Mouse (Mus musculus): Measurements from ENCODE around the gene Olfr1490. TPM values are rescaled to one million over a fixed set of nuclear protein-coding genes. Genes with fewer than 3 reads are reported as not detected.
"Not testable (repeated sequence)": the region's sequence is repeated elsewhere in the genome, so short reads cannot be mapped to it uniquely, and the experiment has no call there.

Olfr1490 gene
- polyA plus RNA-seq (2015; fragmentation: Nextera tagmentation; extraction: Ambion mirVana) = not detected in 2 replicates

DNA sequence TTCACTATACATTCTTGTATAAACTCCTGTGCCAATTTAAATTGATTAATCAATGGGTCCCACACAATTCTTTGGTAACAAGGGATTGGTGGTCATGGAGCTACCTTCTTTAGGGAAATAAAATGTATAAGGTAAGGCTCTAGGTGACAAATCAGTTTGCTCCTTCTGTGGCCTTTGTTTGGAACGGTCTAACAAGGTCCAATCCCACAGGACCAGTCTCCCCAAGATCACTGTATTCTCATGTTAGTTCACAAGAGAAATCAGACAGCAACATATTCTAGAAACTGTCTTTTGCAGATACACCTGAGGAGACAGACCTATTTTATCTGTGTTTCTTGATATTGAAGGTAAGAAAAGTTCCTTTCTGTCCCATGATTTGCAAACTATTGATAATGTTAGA lies at the start of gene Olfr1490:
TSS of gene Olfr1490 (plus strand) at position 301 of the 400 bp plus-strand sequence.
- WGBS = 57% methylated on average over 1 of the region's 1 CpGs
- ATAC-seq (ENCODE audit: low read depth) = no peak
- no peaks in the 10 kb centered on the region for H3K4me1 ChIP-seq (replicated peaks; ENCODE audit: control insufficient read depth, insufficient read depth, low read length)

GRCm38 (mm10) chr19:13617075-13617474 lies 33.8 kb upstream of the Olfr1490 start, which contains the start of gene Olfr1487:
Olfr1487 (plus strand) TSS chr19:13617375.
- not testable (repeated sequence) for H3K27me3 ChIP-seq (ENCODE audit: control insufficient read depth, insufficient read depth, low read depth, low read length); H3K4me1 ChIP-seq (replicated peaks; ENCODE audit: control insufficient read depth, insufficient read depth, low read length); H3K9me3 ChIP-seq (ENCODE audit: control insufficient read depth, low read length); H3K9ac ChIP-seq (ENCODE audit: low read length); ATAC-seq (ENCODE audit: low read depth); H3K27ac ChIP-seq (ENCODE audit: low read length); H3K4me2 ChIP-seq (ENCODE audit: low read depth, low read length); H3K36me3 ChIP-seq (ENCODE audit: control insufficient read depth, insufficient read depth, low read length); H3K4me3 ChIP-seq (ENCODE audit: low read length)
- WGBS = 84% methylated on average over 2 of the region's 2 CpGs

More for the DNA sequence above, at the start of gene Olfr1490:
- Histone ChIP-seq H3K4me3 (ENCODE audit: low read length) (no peak within 1 kb of the TSS), H3K9me3 (ENCODE audit: control insufficient read depth, low read length) (peaks cover 2% of the 10 kb centered on the region), H3K27me3 (ENCODE audit: control insufficient read depth, insufficient read depth, low read depth, low read length) (no peaks in the 10 kb centered on the region), H3K4me2 (ENCODE audit: low read depth, low read length) (no peak within 1 kb of the TSS), H3K36me3 (ENCODE audit: control insufficient read depth, insufficient read depth, low read length) (no peaks in the 10 kb centered on the region), H3K27ac (ENCODE audit: low read length) (no peak within 1 kb of the TSS), H3K9ac (ENCODE audit: low read length) (no peak within 1 kb of the TSS)

DNA sequence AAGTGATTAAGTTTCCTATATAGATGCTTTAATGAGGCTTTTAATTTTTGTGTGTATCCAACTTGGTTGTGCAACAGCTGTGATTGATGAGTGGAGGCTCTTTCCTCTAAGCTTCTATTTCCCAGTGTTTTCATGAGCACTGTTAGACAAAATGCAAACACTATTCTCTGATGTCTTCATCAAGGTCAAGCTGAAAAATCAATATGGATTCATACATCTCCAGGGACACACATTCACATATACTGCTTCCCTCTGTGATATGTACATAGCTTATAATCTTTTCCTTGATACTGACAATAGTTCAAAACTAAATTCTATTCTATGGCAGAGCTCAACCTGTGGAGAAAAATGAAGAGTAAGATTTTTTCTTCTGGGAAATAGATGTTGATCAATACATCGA lies 19.6 kb upstream of the Olfr1490 start, which contains the start of gene Olfr1489:
TSS of gene Olfr1489 (plus strand) at position 301 of the 400 bp plus-strand sequence.
- Histone ChIP-seq H3K4me3 (ENCODE audit: low read length) (no peak within 1 kb of the TSS), H3K4me2 (ENCODE audit: low read depth, low read length) (no peak within 1 kb of the TSS), H3K9ac (ENCODE audit: low read length) (no peak within 1 kb of the TSS), H3K27ac (ENCODE audit: low read length) (no peak within 1 kb of the TSS), H3K9me3 (ENCODE audit: control insufficient read depth, low read length) (no peaks in the 10 kb centered on the region), H3K4me1 (replicated peaks; ENCODE audit: control insufficient read depth, insufficient read depth, low read length) (no peaks in the 10 kb centered on the region), H3K36me3 (ENCODE audit: control insufficient read depth, insufficient read depth, low read length) (no peaks in the 10 kb centered on the region), H3K27me3 (ENCODE audit: control insufficient read depth, insufficient read depth, low read depth, low read length) (no peaks in the 10 kb centered on the region)
- WGBS = 79% methylated on average over 1 of the region's 1 CpGs
- no peak for ATAC-seq (ENCODE audit: low read depth)

GRCm38 (mm10) chr19:13696968-13697367 lies 46.1 kb downstream of the Olfr1490 start, which contains the start of gene Olfr1491:
Olfr1491 (plus strand) TSS chr19:13697268.
- no peaks in the 10 kb centered on the region for H3K9me3 ChIP-seq (ENCODE audit: control insufficient read depth, low read length)

More at GRCm38 (mm10) chr19:13696968-13697367, 46.1 kb downstream of the Olfr1490 start, which contains the start of gene Olfr1491:
- Histone ChIP-seq H3K27ac (ENCODE audit: low read length) (no peak within 1 kb of the TSS), H3K27me3 (ENCODE audit: control insufficient read depth, insufficient read depth, low read depth, low read length) (no peaks in the 10 kb centered on the region), H3K9ac (ENCODE audit: low read length) (no peak within 1 kb of the TSS), H3K36me3 (ENCODE audit: control insufficient read depth, insufficient read depth, low read length) (no peaks in the 10 kb centered on the region), H3K4me3 (ENCODE audit: low read length) (no peak within 1 kb of the TSS), H3K4me1 (replicated peaks; ENCODE audit: control insufficient read depth, insufficient read depth, low read length) (no peaks in the 10 kb centered on the region), H3K4me2 (ENCODE audit: low read depth, low read length) (no peak within 1 kb of the TSS)
- ATAC-seq (ENCODE audit: low read depth) = no peak
- 64% methylated on average over 3 of the region's 3 CpGs for WGBS

Small RNA genes within 50 kb of the gene (microRNA-seq; reads per million reads assigned to microRNA genes)
- gene Gm23931 = not detected

Other genes with a start within 250 kb of the Olfr1490 start
- not detected in 2 replicates for gene Olfr1469, start 243.2 kb upstream of the Olfr1490 start, polyA plus RNA-seq (2015; fragmentation: Nextera tagmentation; extraction: Ambion mirVana)
- not detected in 2 replicates for gene Olfr1471, start 207.7 kb upstream of the Olfr1490 start, polyA plus RNA-seq (2015; fragmentation: Nextera tagmentation; extraction: Ambion mirVana)
- not detected in 2 replicates for gene Olfr1472, start 195.0 kb upstream of the Olfr1490 start, polyA plus RNA-seq (2015; fragmentation: Nextera tagmentation; extraction: Ambion mirVana)
- gene Olfr1474, start 181.5 kb upstream of the Olfr1490 start, polyA plus RNA-seq (2015; fragmentation: Nextera tagmentation; extraction: Ambion mirVana) = not detected in 2 replicates
- not detected in 2 replicates for gene Olfr1475, start 170.9 kb upstream of the Olfr1490 start, polyA plus RNA-seq (2015; fragmentation: Nextera tagmentation; extraction: Ambion mirVana)
- not detected in 2 replicates for gene Olfr1477, start 150.5 kb upstream of the Olfr1490 start, polyA plus RNA-seq (2015; fragmentation: Nextera tagmentation; extraction: Ambion mirVana)
- gene Olfr1480, start 123.2 kb upstream of the Olfr1490 start, polyA plus RNA-seq (2015; fragmentation: Nextera tagmentation; extraction: Ambion mirVana) = not detected in 2 replicates
- gene Olfr1484, start 67.6 kb upstream of the Olfr1490 start, polyA plus RNA-seq (2015; fragmentation: Nextera tagmentation; extraction: Ambion mirVana) = not detected in 2 replicates
- gene Olfr1487, start 33.7 kb upstream of the Olfr1490 start, polyA plus RNA-seq (2015; fragmentation: Nextera tagmentation; extraction: Ambion mirVana) = not detected in 2 replicates
- gene Olfr1489, start 19.5 kb upstream of the Olfr1490 start, polyA plus RNA-seq (2015; fragmentation: Nextera tagmentation; extraction: Ambion mirVana) = not detected in 2 replicates
- not detected in 2 replicates for gene Olfr1491, start 46.2 kb downstream of the Olfr1490 start, polyA plus RNA-seq (2015; fragmentation: Nextera tagmentation; extraction: Ambion mirVana)
- gene Olfr1493-ps1, start 72.2 kb downstream of the Olfr1490 start, polyA plus RNA-seq (2015; fragmentation: Nextera tagmentation; extraction: Ambion mirVana) = not detected in 2 replicates
- gene Olfr1494, start 88.6 kb downstream of the Olfr1490 start, polyA plus RNA-seq (2015; fragmentation: Nextera tagmentation; extraction: Ambion mirVana) = not detected in 2 replicates
- gene Olfr1495, start 113.5 kb downstream of the Olfr1490 start, polyA plus RNA-seq (2015; fragmentation: Nextera tagmentation; extraction: Ambion mirVana) = not detected in 2 replicates
- not detected in 2 replicates for gene Olfr1496, start 126.8 kb downstream of the Olfr1490 start, polyA plus RNA-seq (2015; fragmentation: Nextera tagmentation; extraction: Ambion mirVana)
- not detected in 2 replicates for gene Olfr1497, start 147.1 kb downstream of the Olfr1490 start, polyA plus RNA-seq (2015; fragmentation: Nextera tagmentation; extraction: Ambion mirVana)
- gene Olfr1499, start 168.4 kb downstream of the Olfr1490 start, polyA plus RNA-seq (2015; fragmentation: Nextera tagmentation; extraction: Ambion mirVana) = not detected in 2 replicates
- not detected in 2 replicates for gene Olfr1500, start 179.4 kb downstream of the Olfr1490 start, polyA plus RNA-seq (2015; fragmentation: Nextera tagmentation; extraction: Ambion mirVana)
- not detected in 2 replicates for gene Olfr1501, start 199.6 kb downstream of the Olfr1490 start, polyA plus RNA-seq (2015; fragmentation: Nextera tagmentation; extraction: Ambion mirVana)
- gene Olfr1502, start 210.7 kb downstream of the Olfr1490 start, polyA plus RNA-seq (2015; fragmentation: Nextera tagmentation; extraction: Ambion mirVana) = not detected in 2 replicates
- gene Olfr1504, start 246.8 kb downstream of the Olfr1490 start, polyA plus RNA-seq (2015; fragmentation: Nextera tagmentation; extraction: Ambion mirVana) = not detected in 2 replicates

All from lung, embryonic 16.5 days (tissue).